Mouse (Mus musculus): Measurements from ENCODE around the gene Btbd2.

DNA sequence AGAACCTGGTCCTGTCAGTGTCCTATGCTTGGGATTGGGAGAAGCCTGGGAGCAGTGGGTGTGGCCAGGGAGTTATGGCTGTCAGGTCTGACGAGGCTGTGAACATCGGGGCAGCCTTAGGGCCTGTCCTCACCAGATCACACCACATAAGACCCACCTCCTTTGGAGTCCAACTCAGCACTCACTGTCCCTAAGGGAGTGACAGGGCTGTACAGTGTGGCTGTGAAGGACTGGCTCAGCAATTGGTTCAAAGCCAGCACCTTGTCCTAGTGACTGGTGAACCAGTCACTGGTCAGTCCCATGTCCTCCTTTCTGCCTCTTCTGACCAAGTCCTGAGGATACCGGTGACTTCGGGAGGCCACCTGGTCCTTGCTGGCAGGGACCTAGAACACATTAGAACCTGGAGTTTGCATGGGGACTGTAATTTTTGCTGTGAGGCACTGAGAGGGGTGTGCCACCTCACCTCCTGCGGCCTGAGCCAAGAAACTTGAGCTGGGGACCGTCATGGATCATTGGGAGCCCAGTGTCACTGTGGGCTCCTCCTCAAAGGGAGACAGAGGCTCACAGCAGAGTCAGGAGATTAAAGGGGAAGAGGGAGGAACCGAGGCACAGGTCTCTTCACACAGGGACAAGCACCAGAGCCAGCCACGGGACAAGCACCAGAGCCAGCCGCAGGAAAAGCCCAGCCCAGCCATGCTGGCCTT is 22.8 kb upstream of the Btbd2 start:
- TF ChIP-seq CTCF (IDR thresholded peaks at IDR 0.05; ENCODE audit: low read depth) (no peak), EP300 (IDR thresholded peaks at IDR 0.05; ENCODE audit: low read depth) (no peak)

Measured in heart, postnatal 0 days (tissue).